Mouse (Mus musculus) common myeloid progenitor, adult 5-6 weeks (primary cell): ENCODE data around the gene Dok1. TPM values are rescaled to one million over a fixed set of nuclear protein-coding genes. Genes with fewer than 3 reads are reported as not detected.

Experiments used
- ATAC-seq: replicated peaks from 2 replicates; pipeline ENCODE4 v1.8.0; 2016; ENCODE audit warnings: low read depth, mild to moderate bottlenecking, moderate TSS enrichment, inconsistent platforms; ENCODE audit not compliant: poor library complexity, severe bottlenecking
- total RNA-seq: library from RNA; stranded (forward); fragments of 200-1000, 187-1606 nt; gene quantifications from 2 replicates; pipeline ENCODE4 v1.2.3, GENCODE M21; 2017

Dok1 gene
- 13.2 and 15.2 TPM in 2 replicates for total RNA-seq

- ATAC-seq: peak; percentile 65
These were observed at the start of gene Dok1, which contains the start of gene Loxl3 for GRCm38 (mm10) chr6:83033249-83034185. Gene Dok1, minus strand, starts transcription at chr6:83033471. Gene Loxl3, plus strand, starts transcription at chr6:83034173.

GRCm38 (mm10) chr6:83080210-83080609, 46.9 kb upstream of the Dok1 start:
- ATAC-seq: no peak

- ATAC-seq: peak; percentile 93
These were observed 45.1 kb upstream of the Dok1 start for GRCm38 (mm10) chr6:83078324-83078858.

- no peak; the same call in none of the 2 replicates for ATAC-seq
These were observed 44.5 kb upstream of the Dok1 start, which contains the start of gene Pcgf1 for GRCm38 (mm10) chr6:83077630-83078323. Gene Pcgf1, plus strand, starts transcription at chr6:83077869.

- ATAC-seq: no peak
These were observed 41.7 kb upstream of the Dok1 start for GRCm38 (mm10) chr6:83074979-83075378.

- ATAC-seq: no peak
These were observed 37.9 kb upstream of the Dok1 start for GRCm38 (mm10) chr6:83071220-83071619.

- ATAC-seq: 0 out of 2 replicates have a peak, but pooled peaks have one; percentile 17
These were observed 37.3 kb upstream of the Dok1 start for GRCm38 (mm10) chr6:83070311-83071219.

- ATAC-seq: no peak
These were observed 36.8 kb upstream of the Dok1 start, which contains the start of gene Tlx2 for GRCm38 (mm10) chr6:83070247-83070310. Gene Tlx2, minus strand, starts transcription at chr6:83070293.

- ATAC-seq: no peak
These were observed 36.4 kb upstream of the Dok1 start for GRCm38 (mm10) chr6:83069488-83070246.

GRCm38 (mm10) chr6:83068706-83069487, 35.6 kb upstream of the Dok1 start:
- ATAC-seq: no peak

- ATAC-seq: no peak
These were observed 35.0 kb upstream of the Dok1 start for GRCm38 (mm10) chr6:83068221-83068620.

- no peak for ATAC-seq
These were observed 33.2 kb upstream of the Dok1 start for GRCm38 (mm10) chr6:83066441-83066840.

- peak; percentile 31 for ATAC-seq
These were observed 32.7 kb upstream of the Dok1 start for GRCm38 (mm10) chr6:83065995-83066394.

- ATAC-seq: no peak
These were observed 25.5 kb upstream of the Dok1 start for GRCm38 (mm10) chr6:83058725-83059124.

- ATAC-seq: no peak
These were observed 24.5 kb upstream of the Dok1 start, which contains the start of gene Dqx1 for GRCm38 (mm10) chr6:83057790-83058189. Gene Dqx1, plus strand, starts transcription at chr6:83057844.

- no peak for ATAC-seq
These were observed 21.7 kb upstream of the Dok1 start, which contains the start of gene Htra2 for GRCm38 (mm10) chr6:83054871-83055431. Gene Htra2, minus strand, starts transcription at chr6:83055273.

GRCm38 (mm10) chr6:83054074-83054851, 21.0 kb upstream of the Dok1 start, which contains the start of gene Aup1:
Gene Aup1, plus strand, starts transcription at chr6:83054521.
- ATAC-seq: peak; percentile 89
